Mouse (Mus musculus) embryonic fibroblast, embryonic 13.5 days (primary cell): Measurements from ENCODE around the gene Neurl2.

ENCODE experiments used
- CTCF ChIP-seq: IDR thresholded peaks from 2 replicates; pipeline ENCODE4 v1.5.1; 2011; ENCODE audit warnings: mild to moderate bottlenecking, control low read depth, low read length, moderate library complexity, borderline replicate concordance; ENCODE audit not compliant: insufficient read depth
- POLR2A ChIP-seq: IDR thresholded peaks from 2 replicates; pipeline ENCODE4 v1.6.1; 2011; ENCODE audit warnings: low read depth, mild to moderate bottlenecking, control low read depth, low read length, moderate library complexity

GRCm38 (mm10) chr2:164823969-164824368 lies 9.3 kb downstream of the Neurl2 start:
- TF ChIP-seq POLR2A: no peak
- no peak for TF ChIP-seq CTCF
